Mouse (Mus musculus) spleen, postnatal 4 days (tissue): ENCODE data around the gene Celf2.

Source experiments
- DNase-seq, 2 experiments: peaks; one replicate each; pipeline ENCODE4 v3.0.0; 2022; ENCODE audit warnings: low spot score in 2 of 2

Celf2 gene

DNA sequence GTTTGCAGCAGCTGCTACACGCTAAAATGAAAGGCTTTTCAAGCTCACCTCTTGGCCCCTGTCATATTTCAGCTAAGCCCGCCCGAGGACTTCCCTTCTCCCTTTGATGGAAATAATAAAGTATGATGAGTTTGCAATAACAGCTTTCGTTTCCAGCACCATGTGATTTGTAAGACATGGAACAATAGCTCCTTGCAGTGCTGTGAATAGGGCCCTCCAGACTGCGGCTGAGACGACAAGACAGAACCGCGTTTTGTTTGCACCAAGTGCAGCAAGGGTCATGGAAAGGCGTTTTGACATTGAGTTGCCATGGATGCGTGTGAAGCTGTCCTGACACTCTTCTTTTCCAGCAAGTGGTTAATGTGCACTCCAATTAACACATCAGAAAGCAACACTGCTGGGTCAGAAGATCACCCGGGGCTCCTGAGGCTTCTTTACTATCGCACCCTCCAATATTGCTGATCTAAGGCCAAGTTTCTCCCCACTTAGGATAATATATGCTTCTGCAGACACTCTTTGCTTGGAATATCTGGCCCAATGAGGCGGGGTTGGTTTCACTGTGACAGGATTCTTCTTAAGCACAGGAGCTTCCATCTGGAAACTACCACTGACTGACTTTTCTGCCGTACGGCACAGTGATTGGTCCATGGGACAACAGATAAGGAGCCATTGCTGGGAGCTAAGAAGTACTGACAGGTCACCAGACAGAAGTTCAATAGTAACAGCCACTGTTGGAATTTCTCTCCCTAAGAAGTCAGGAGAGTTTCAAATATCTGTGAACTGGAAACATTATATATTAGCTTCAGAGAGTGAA lies 301.5 kb downstream of the Celf2 start:
- no peak for DNase-seq

DNA sequence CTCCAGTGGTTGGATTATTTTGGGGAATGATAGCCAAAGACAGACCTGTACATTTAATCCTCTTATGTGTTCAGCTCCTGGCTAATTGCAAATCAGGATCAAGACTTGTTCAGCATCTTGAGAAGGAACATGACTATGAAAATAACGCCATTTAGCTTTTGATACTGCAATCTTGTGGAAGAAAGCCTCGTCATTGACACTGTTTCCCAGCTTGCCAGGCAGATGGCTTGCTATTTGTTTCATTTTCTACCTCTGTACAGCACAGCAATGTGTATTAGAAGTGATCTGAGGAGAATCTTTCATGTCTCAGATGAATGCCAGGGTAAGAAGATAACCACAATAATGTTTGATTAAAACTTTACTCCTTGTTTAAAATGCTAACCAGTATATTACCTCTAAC lies 315.9 kb downstream of the Celf2 start:
- no peak for DNase-seq

DNA sequence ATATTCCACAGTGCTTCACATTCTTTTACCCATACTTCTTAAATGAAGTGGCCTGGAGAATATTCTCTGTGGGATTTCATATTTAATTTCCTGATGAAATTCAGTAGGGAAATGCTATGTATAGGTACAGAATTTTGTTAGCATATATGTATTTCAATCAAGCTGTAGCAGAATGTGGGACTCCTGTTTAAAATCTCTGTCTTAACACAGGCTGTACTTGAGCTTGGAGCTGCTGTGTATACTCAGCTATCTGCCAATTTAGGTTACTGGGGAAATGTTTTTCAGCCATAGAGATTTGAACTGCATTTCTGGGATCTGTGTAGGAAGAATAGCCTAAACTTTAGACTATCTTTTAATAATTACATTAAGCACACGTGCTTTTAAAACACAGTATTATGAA lies 330.2 kb downstream of the Celf2 start:
- no peak for DNase-seq

DNA sequence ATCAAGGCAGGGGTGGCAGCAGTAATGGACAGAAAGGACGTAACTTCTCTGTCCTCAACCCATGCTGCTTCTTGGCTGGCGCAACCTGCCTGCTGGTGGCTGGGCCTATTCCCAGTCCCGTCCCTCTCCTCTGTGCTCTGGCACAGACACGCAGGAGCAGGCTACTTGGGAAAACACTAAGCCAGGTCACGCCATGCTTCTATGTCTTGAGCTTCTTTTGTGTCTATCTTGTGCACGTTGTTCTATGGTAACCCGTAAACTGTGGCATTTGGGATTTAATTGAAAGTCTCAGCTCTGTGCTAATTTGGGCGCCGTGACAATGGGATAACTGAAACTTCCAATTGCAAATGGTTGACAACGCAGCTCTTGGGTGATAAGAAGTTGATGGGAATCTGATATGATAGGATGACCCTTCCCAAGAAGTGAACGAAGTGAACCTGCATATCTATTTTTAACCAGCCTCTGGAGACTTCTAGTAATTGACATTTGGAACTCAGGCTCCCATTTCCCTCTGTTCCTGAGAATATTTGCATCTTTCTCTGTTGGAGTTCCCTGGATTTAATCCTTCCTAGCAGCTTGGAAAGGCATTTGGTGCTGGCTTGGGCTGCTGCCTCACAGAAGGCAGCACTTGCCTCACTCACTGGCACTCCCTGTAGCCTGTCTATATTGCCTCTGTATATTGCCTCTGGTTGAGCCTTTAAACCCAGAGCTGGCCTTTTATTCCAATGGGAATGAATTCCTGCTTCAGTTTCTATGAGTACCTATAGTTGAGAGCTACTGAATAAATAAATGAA lies 335.9 kb downstream of the Celf2 start:
- no peak for DNase-seq

DNA sequence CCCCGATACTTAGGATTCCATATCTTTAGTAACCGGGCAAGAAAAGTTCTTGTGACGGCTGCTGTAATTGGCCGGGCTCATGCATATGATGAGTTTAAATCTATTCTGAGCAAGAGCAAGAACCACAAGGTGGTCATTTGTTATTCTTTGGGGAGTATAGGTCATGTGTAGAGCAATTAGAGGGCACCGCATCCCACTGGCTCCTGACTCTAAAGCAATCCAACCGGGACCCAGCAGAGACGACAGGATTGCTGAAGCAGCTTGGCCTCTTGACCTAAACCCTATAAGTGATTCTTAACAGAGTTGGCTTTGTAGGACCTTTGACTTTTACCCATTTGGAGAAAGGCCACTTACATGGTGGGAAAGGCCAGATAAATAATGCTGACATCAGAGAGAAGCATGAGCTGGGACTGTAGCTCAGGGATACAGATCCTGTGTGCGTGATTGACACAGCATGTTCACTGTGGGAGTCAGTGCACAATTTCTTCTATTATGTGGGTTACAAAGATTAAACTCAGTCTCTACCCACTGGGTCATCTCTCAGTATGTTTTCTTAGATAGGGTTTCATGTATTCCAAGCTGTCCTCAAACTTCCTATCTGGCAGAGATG lies 338.2 kb downstream of the Celf2 start:
- no peak for DNase-seq

DNA sequence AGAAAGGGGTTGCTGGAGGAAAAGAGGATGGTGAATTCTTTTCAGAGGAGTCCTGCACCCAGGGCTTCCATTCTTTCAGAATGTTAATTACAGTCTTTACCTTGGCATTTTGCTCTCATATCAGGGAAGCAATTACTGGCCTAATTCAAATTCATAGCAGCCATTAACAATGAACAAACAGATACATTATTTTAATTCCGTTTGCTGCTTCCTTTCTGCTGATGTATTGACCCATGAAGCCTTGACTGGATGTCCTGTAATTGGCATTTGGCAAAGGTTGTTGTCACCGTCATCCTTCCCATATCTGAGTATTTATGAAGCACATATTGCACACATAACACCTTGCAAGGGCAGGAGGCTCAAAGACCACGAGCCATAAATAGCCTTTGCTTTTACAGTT lies 343.6 kb downstream of the Celf2 start:
- no peak for DNase-seq

DNA sequence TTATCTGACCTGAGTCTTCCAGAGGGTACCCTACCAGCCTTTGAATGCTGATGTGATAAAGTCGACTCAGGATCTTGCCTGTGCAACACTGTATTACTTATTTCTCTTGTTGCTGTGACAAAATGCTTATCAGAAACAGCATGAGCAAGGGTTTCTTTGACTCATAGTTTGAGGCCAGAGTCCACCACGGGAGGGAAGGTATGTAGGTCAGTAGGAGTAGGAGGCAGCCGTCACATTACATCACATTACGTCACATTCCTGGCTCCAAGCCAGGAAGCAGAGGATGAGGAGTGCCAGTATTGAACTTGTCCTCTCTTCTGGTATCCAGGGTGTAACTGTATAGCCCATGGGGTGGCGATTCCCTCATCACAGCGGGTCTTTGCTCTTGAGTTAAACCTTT lies 349.3 kb downstream of the Celf2 start:
- no peak for DNase-seq

DNA sequence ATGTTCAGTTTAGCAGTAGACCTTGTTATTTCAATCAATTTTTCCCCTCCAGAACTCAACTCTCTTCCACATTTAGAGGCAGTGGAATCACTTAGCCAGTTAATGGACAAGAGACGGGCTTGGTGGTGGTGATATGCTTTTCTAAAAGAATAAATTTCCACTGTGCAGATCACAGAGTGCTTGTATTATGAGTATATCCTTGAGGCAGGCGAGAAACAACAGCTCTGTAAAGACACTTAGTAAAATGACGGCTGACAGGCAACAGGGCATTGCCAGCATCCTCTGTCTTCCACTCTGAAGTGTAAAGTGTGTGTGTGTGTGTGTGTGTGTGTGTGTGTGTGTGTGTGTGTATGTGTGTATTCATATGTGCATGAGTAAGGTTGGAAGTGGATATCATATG lies 362.1 kb downstream of the Celf2 start:
- DNase-seq: no peak

DNA sequence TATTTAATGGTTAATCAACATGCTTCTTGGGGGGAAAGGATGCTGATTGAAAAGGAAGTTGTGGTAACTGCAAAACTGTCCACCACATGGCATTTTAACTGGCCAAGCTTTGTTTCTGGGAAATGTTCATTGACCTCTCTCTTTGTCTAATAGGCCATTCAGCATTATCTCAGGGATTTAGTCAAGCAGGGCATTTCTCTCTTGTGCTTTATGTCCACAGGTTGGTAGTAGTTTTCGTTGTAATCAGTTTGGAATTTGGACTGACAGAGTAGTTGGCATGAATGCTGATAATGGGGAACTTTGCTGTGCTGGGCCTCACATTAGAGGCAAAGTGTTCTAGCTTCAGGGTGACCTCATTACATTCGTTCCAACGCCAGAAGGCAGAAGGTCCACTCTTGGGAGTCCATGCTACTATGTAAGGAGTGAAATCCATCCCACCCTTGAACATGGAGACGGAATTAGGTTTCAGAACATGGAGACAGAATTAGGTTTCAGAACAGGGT lies 363.8 kb downstream of the Celf2 start:
- DNase-seq: no peak

DNA sequence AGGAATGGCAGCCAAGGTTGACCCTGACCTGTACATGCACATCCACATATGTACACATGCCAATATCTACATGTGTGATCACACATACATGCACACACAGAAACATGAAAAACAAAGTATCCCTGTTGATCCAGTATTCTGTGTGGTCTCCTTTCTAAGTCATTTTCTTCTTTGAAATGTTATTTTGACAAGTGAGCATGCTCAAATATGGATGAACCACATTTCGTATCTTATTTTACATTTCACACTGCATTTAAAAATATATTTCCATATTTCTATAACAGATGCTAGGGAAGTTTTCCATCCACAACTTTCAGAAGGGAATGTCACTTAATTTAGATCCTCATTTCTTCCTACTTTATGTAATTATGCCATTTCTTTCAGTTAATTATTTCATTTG lies 364.5 kb downstream of the Celf2 start:
- no peak for DNase-seq

DNA sequence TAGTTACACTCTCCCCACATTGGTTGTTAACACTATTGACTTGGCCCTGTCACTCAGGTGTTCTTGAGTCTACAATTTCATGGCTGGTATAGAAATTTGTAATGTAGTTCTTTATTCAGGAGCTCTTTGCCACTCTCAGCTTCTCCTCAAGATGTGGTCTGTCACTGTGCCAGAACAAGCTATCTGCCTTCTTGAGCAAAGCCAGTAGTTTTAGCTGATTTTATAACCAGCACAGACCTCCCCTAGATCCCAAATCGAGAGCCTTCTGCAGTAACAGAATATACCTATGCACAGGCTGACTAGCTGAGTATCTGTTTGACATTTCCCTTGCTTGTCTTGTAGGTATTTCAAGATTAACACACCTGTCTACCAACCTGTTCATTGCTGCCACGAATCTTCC lies 386.0 kb downstream of the Celf2 start:
- no peak for DNase-seq

DNA sequence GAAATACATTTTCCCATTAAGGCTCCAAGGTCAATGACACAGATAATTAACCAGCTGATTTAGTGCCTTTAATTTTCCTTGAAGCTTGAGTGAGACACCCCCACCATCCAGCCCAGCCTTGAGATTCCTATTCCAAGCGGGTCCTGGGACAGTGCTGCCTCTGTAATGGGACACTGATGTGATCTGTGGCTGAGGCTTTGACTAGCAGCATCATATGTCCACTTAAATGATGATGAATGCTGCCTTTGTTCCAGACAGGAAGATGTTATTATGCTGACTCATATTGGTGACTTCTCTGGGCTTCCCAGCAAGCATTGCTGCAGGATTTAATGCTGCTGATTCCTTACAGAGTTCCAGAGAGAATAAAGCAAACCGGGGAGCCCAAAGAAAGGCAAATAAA lies 393.6 kb downstream of the Celf2 start:
- no peak for DNase-seq

DNA sequence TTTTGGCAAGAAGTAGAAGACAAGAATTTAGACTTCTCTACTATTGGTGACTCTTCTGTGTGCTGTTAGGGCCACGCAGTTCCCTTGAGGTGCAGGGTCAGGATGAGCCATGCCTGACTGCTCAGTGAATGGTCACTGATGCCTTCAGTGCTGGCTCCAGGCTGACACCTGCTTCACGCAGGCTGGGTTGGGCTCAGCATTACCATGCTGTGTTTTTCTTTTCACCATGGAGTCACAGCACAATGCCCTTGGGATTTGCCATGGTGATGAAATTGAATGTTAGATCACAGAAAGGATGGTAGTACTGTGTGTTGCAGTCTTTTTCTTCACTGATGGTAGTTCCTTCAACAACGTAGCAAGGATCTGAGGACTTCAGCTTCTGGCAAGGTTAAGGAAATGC lies 394.2 kb downstream of the Celf2 start:
- no peak for DNase-seq

DNA sequence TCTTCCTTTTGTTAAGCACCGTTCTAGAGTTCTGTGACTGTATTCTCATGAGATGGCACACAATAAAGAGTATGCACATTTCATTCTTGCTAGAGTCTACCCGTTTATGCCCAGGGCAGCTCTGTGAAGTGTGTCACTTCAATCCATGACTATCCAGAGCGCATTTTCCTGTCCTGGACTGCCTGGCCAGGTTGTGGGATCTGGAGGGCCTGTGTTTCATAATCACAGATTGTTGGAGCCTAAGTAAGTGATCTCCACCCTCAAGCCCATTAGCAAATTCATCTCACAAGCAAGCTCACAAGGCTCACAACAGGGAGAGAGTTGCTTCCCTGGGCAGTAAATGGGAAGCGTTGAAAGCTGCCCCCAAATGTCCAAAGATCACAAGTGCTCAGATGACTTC lies 395.6 kb downstream of the Celf2 start:
- no peak for DNase-seq

DNA sequence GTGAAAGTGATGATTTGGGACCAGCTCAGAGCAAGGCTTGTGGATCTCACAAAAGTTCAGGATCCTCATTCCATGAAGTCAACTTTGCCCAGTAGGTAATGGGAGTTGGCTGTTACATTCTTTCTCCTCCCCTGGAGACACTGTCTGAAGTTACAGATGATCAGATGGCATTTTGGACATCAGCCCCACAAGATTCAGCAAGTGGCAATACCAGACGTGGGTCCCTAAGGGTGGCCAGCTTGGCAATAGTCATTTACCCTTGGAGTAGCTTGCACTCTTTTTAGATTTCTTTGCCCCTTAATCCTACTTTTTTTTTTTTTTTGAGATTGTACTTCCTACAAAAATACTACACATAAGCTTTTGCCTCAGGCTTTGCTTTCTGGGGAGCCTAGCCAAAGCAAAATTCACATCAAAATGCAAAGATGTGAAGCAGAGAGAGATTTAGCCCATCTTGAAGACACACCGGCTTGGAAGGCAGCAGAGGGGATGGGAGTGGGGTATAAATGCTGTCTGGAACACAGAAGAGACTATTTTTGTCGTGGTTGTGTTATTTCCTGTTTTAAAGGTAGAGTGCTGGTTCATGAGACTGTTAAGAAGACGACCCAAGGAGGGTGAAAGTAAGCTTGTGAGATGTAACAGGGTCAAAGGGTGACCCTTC lies 397.1 kb downstream of the Celf2 start:
- DNase-seq: no peak

DNA sequence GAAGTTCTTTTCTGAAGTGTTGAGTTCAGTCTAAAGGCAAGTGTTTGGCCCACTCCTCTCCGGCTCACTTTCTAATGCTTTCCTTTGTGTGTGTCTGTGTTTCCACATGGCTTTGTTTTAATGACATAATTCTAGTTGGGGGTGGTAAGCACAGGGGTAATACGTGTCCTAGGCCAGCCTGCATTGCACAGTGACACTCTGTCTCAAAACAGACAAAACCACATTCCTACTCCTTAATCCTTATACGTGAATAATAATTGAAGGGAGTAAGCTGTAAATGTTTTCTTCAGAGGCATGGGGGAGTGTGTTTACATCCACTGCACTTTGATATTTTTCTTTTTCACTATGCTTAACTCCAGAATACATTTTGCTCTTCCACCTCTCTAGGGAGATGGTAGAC lies 415.9 kb downstream of the Celf2 start:
- no peak for DNase-seq

DNA sequence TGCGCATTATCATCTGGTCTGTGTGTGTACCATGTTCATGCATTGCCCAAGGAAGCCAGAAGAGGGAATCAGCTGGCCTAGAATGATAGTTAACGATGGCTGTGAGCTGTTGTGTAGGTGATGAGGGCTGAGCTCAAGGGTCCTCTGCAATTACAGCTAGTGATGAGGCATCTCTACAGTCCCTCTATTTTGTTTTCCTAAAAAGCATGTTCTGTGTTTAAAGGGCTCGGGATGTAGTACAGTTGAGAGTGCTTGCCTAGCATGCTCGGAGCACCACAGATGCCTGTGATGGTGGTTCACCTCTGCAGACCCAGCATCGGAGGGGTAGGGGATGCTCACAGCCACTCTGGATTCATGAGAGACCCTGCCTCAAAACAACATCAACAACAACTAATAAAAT lies 416.7 kb downstream of the Celf2 start:
- DNase-seq: no peak

DNA sequence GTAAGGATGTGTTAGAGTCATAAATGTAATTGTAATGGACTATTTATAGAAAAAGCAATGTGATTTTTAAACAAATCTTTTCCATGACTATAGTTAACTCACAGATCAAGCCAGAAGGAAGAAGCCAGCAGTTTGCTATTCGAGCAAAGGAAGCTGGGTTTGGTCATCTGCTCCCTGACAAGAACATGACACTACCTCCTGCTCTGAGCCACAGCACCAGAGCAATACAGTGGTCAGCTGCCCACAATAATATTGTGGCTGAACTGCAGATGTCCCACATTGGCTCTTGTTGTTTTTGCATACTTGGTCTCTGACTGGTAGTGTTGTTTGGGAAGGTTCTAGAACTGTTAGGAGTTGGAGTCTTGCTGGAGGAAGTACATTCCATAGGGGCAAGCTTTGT lies 418.9 kb downstream of the Celf2 start:
- no peak for DNase-seq

DNA sequence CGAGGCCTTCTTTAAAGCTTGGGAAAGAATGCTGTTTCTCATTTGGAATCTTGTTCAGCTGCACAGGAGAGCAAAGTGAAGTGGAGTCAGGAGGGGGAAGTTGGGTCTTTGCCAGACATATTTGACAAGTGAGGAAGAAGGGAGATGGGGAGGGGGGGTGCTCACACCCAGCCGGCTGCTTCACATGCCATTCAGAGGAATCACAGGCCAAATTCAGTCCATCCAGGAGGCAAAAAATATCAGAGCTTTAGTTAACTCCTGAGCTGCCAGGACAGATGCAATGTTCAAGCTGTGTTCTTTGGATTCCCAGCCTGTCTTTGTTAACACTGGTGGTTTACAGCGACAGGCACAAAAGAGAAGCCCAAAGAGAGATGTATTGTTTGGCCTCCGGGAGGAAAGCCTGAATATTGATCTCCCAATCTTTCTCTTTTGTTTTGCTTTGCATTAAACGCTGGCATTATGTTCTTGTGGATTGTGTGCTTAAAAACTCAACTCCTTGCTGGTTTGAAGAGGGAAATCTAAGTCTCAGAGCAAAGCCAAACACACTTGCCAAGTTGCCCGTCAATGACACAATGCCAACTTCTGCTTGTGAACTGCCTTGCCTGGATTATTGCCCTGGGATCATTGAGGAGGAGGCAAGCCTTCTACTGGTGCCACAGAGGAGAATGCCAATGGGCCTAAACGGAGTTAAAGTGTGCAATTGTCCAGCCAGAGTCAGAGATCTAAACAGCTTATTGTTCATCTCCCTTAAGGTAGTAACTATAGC lies 420.1 kb downstream of the Celf2 start:
- no peak for DNase-seq

DNA sequence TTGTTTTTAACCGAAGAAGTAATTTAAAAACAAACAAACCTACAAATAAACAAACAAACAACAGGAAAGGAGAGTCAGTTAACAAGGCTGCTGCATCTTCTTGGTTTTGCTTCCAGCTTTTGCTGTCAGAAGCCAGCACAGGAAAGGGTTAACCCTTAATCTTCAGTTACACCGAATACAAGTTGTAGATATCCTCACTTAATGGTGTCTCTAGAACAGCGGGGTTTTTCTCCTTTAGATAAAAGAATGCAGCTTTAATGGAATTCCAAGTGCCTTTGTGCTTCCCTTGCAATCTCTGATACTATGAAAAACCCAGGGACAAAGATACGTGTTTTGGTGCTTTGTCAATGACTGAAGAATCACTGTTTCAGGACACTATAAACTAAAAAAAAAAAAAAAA lies 420.8 kb downstream of the Celf2 start:
- no peak for DNase-seq

DNA sequence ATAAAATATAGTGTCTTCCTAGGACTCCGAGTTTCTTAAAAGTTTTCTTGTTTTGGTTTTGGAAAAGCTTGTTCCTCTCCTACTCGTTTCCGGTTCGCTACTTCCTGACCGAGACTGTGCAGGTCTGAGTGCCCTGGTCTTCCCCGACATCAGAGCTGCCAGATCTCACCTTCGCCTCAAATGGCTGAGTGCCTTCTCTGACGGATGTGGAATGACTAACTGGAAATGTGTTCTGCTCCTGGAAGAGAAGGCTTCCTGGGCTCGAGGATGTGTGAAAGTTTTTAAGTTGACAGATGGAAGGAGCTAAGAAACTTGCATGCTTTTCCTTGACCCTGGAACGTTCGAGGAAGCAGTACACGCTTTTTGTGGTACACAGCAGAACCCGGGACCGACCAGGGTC lies 421.9 kb downstream of the Celf2 start:
- no peak for DNase-seq
